Mouse (Mus musculus): ENCODE measurements at regions not wholly inside any gene's neighbourhood (a gene's known extent, or its start where the extent isn't known, plus 50 kb on each side); places are given as distances from the start of the nearest gene placed in this dataset.

GRCm38 (mm10) chr2:160421216-160421911 is 54.5 kb upstream of the Mafb start:
- intact Hi-C loops (cut with DNase I): no loop called here

GRCm38 (mm10) chr2:160424491-160424890 is 57.6 kb upstream of the Mafb start:
- intact Hi-C loops (cut with DNase I): no loop called here
- DNase-seq (ENCODE audit: low spot score in 2 of 2): no peak

More at GRCm38 (mm10) chr2:160421216-160421911, 54.5 kb upstream of the Mafb start:
- peak in 1 of 2 experiments; percentile 11 for DNase-seq (ENCODE audit: low spot score in 2 of 2)

DNA sequence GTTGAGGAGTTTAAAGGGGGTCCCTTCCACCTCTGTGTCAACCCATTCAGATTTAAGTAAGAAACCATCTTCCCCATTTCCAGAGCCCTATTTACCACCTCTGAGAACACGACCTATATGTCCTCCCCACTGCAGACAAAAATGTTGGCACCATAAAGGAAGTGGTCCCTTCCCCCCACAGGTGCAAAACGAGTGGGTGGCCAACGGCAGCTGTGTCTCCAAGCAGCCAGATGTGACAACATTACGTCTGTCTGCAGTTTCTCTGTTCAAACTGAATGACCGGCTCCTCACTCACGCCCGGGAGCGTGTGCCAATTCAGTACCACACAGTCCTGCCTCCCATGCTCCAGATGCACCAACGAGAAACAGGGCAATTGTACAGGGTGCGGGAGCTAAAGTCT is 60.6 kb upstream of the Mafb start:
- intact Hi-C loops (cut with DNase I): no loop called here

GRCm38 (mm10) chr2:160433252-160433651 is 66.4 kb upstream of the Mafb start:
- intact Hi-C loops (cut with DNase I): no loop called here
- DNase-seq (ENCODE audit: low spot score in 2 of 2): peak; percentile 82 to 88

More for the DNA sequence above, 60.6 kb upstream of the Mafb start:
- DNase-seq (ENCODE audit: low spot score in 2 of 2): no peak

- no peak for DNase-seq (ENCODE audit: low spot score in 2 of 2)
- intact Hi-C loops (cut with DNase I): no loop called here
Observed at GRCm38 (mm10) chr2:160434701-160435100, 67.8 kb upstream of the Mafb start.

GRCm38 (mm10) chr2:160435622-160436021 is 68.8 kb upstream of the Mafb start:
- no peak for DNase-seq (ENCODE audit: low spot score in 2 of 2)
- intact Hi-C loops (cut with DNase I): no loop called here

DNA sequence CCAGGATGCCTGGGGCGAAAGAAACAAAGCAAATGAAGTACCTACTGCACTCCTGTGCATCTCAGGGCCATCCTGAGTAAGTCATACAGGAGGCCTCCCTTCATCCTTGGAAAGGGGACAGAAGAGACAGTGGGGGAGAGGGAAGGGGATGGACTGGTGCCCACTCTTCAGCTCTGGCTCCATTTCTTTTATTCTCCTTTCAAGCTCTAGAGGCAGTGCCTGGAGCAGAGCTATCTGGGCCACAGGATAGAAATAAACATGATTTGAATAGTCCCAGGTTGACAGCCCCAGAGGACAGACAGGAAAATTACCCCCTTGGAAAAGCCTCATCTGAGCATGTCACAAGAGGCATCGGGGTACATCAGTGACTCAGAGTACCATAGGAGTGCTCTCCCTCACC is 72.2 kb upstream of the Mafb start:
- DNase-seq (ENCODE audit: low spot score in 2 of 2): peak in 1 of 2 experiments; percentile 18
- intact Hi-C loops (cut with DNase I): no loop called here

- intact Hi-C loops (cut with DNase I): no loop called here
- no peak for DNase-seq (ENCODE audit: low spot score in 2 of 2)
Observed at GRCm38 (mm10) chr2:160440236-160440635, 73.4 kb upstream of the Mafb start.

DNA sequence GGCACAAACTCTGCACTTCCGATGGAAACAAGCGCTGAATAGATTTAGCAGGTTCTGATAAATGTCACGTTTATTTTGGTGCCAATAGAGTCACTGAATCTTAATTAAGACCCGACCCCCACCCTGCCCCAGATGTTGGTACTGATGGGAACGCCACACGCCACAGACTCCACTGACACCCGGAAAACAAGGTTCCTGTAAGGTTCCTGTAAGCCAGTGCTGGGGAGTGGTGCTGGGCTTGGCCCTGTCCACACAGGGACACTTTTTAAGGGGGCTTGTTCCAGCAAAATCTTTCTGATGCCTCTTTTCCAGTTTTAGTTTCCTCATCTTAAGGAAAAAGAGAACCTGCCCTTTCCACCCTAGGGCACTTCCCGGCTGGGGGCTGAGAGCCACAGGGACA is 84.2 kb upstream of the Mafb start:
- no peak for DNase-seq (ENCODE audit: low spot score in 2 of 2)
- intact Hi-C loops (cut with DNase I): no loop called here

DNA sequence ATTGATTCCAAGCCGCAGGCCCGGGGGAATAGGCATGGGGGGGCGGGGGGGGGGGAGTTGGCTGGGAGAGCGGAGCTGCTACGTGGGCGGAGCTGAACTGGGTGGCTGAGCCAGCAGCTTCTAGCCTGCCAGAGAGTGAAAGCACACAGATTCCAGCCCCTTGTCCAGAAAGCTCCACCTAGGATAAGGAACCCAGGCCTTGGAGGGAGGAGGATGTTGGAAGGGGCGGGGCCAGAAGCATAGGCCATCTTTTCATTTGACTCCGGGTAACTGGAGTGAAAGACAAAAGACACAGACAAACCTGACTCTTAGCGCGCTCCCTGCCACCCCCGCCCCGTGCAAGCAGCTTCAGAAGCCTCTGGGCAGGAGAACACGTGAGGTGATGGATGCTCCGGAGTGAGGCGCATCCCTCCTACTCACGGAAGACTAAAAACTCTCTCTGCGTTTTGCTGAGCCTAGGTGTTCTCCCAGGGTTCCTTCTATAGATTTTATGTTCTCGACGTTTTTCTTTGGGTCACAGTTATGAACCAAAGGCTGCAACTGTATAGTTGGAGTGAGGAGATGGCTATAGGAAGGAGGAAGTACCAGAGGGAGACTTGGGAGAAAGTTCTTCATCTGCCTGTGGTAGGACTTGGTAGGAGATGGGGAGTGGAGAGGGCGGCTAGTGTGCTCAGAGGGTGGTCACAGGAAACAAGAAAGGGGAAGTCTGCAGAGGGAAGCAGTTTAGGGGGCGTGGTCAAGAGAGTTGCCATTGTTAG is 84.8 kb upstream of the Mafb start:
- intact Hi-C loops (cut with DNase I): no loop called here
- DNase-seq (ENCODE audit: low spot score in 2 of 2): peak; percentile 47 to 58

DNA sequence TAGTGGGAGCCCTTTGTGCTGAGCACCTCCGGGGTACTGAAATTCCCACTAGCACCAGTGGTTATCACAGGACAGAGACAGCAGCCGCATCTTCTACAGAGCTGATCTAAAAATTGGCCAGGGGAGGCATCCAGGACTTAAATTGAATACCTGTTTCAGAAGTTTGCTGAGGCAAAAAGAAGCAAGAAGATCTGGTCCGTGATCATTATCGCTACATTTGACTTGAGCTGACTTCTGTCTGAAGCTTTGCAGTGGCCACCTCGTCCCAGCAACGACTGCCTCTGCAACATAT is 85.3 kb upstream of the Mafb start:
- intact Hi-C loops (cut with DNase I): no loop called here
- DNase-seq (ENCODE audit: low spot score in 2 of 2): no peak

GRCm38 (mm10) chr2:160452730-160453129 is 85.9 kb upstream of the Mafb start:
- intact Hi-C loops (cut with DNase I): no loop called here
- DNase-seq (ENCODE audit: low spot score in 2 of 2): no peak

- intact Hi-C loops (cut with DNase I): no loop called here
- no peak for DNase-seq (ENCODE audit: low spot score in 2 of 2)
Observed at GRCm38 (mm10) chr2:160455617-160456016, 88.8 kb upstream of the Mafb start.

GRCm38 (mm10) chr2:160456681-160457080 is 89.8 kb upstream of the Mafb start:
- no peak for DNase-seq (ENCODE audit: low spot score in 2 of 2)
- intact Hi-C loops (cut with DNase I): no loop called here

DNA sequence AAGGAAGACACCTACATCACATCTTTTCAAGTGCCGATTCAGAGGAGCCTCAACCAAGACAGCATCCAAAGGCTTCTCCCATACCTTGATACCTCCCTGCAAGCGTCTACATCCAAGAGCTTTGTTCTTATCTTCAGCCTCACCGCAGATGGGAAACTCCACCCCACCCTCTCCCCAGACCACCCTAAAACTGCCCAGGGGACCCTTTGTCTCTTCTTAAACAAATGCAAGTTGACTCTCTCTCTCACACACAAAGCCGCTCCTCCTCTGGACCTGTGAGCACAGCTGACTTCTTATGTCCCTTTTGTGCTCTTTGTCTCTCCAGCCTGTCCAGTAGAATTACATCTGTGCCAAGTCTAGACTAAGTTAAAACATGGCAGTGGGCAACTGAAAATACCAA is 104.7 kb upstream of the Mafb start:
- intact Hi-C loops (cut with DNase I): no loop called here
- DNase-seq (ENCODE audit: low spot score in 2 of 2): no peak

DNA sequence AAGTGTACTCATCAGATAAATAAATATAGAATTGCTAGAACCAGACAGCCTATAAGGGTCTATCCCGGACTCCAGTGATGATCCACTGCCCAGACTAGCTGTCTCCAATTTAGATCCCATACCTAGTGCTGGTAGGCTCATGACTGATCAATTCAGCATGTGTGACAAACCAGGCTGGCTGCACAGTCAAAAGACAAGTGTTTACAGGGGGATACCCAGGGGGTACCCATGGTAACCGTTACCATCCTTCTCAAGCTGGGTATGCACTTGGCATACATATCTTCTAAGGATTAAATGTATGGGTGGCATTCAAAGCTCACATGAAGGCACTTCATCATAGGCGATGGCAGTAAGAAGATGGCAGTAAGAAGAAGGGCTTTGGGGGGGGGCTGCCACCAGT is 109.3 kb upstream of the Mafb start:
- no peak for DNase-seq (ENCODE audit: low spot score in 2 of 2)
- intact Hi-C loops (cut with DNase I): no loop called here

DNA sequence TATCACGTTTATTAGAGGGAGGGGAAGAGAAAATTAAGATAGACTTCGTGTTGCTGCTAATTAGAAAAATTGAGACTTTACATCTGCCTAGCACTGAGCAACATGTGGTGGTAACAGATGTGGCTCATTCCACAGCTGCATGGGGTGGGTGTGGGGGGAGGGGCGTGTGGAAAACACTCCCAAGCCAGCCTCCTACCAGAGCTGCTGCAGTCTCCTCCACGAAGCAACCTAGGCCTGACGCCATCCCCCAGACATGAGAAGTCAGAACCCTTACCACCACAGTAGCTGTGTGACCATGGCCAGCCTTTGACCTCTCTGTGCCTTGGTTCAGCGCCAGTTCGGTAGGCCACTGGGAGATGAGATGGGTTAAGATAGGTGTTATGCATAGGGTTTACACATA is 112.4 kb upstream of the Mafb start:
- DNase-seq (ENCODE audit: low spot score in 2 of 2): no peak
- intact Hi-C loops (cut with DNase I): no loop called here

- no peak for DNase-seq (ENCODE audit: low spot score in 2 of 2)
- intact Hi-C loops (cut with DNase I): no loop called here
Observed at GRCm38 (mm10) chr2:160485097-160485496, 118.2 kb upstream of the Mafb start.

GRCm38 (mm10) chr2:160485515-160485914 is 118.7 kb upstream of the Mafb start:
- DNase-seq (ENCODE audit: low spot score in 2 of 2): no peak
- intact Hi-C loops (cut with DNase I): no loop called here

GRCm38 (mm10) chr2:160499726-160500125 is 132.9 kb upstream of the Mafb start:
- no peak for DNase-seq (ENCODE audit: low spot score in 2 of 2)
- intact Hi-C loops (cut with DNase I): no loop called here

- intact Hi-C loops (cut with DNase I): no loop called here
- DNase-seq (ENCODE audit: low spot score in 2 of 2): no peak
Observed at GRCm38 (mm10) chr2:160502901-160503300, 136.0 kb upstream of the Mafb start.
